Mouse (Mus musculus): Measurements from ENCODE around the gene Sycp2l.

GRCm38 (mm10) chr13:41119152-41119945, 5.2 kb downstream of the Sycp2l start:
- TF ChIP-seq CTCF (IDR thresholded peaks at IDR 0.05; ENCODE audit: low read depth, low read length) (no peak), EP300 (IDR thresholded peaks at IDR 0.05; ENCODE audit: insufficient read depth, low read depth, low read length) (no peak)
